Mouse (Mus musculus): Measurements from ENCODE around the gene Ankrd23.
A peak's percentile ranks its signal among the peaks of the same experiment; 100 is the strongest.

The Ankrd23 gene

DNA sequence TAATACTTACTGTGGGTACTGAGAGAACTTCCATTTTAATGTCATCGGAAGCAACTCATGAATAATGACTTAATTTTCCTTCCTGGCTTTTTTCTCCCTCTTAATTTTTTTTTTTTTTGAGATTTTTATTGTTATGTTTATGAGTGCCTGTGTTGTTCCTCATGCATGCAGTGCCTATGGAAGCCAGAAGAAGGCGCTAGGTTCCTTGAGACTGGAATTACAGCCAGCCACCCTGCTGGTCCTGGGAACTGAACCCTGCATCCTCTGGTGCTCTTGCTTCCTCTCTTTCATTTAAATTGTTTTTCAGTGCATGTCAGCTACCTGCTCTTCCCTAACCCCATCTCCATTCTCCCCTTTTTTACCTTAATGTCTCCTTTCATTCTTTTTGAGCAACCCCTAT, 23.0 kb downstream of the Ankrd23 start:
- DNase-seq (ENCODE audit: low spot score) = no peak

DNA sequence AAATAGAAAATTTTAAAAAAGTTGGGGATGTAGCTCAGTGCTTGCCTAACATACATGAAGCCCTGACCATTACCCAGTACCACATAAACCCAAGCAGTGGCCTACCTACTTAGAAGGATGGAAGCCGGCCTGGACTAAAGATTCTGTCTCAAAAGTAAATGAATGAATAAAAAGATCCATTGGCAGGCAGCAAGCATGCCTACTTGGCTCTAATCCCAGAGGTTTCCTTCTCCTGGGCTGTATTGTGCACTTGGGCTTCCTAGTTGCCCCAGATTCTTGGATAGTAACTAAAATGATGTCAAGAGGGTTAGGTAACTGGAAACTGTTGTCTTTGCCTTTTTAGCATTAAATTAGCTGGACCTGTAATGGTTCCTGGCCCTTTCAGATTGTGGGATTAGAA, 23.4 kb downstream of the Ankrd23 start:
- DNase-seq (ENCODE audit: low spot score) = no peak

DNA sequence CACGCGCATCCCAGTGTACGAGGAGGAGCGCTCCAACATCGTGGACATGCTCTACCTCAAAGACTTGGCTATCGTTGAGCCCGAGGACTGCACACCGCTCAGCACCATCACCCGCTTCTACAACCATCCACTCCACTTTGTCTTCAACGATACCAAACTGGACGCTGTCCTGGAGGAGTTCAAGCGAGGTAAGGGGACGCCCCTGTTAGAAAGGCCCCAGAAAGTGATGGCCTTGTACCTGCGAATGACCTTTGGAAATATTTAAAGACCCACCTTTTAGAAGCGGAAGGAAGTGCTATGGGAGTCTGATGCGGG, 23.8 kb downstream of the Ankrd23 start:
- no peak for DNase-seq (ENCODE audit: low spot score)

DNA sequence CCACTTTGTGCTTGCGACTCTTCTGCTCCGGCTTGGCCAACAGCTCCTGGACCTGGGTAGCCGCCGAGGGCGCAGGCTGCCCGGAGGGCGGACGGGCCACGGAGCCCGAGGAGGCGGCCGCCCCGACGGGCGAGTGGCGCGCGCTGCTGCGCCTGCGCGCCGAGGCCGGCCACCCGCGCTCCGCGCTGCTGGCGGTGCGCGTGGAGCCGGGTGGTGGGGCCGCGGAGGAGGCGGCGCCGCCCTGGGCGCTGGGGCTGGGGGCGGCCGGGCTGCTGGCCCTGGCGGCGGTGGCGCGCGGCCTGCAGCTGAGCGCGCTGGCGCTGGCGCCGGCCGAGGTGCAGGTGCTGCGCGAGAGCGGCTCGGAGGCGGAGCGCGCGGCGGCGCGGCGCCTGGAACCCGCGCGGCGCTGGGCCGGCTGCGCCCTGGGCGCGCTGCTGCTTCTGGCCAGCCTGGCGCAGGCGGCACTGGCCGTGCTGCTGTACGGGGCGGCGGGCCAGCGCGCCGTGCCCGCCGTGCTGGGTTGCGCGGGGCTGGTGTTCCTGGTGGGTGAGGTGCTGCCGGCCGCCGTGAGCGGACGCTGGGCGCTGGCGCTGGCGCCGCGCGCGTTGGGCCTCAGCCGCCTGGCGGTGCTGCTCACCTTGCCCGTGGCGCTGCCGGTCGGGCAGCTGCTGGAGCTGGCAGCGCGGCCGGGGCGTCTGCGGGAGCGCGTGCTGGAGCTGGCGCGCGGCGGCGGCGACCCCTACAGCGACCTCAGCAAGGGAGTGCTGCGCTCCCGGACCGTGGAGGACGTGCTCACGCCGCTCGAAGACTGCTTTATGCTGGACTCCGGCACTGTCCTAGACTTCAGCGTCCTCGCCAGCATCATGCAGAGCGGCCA, 24.4 kb downstream of the Ankrd23 start:
- peak; percentile 23 for DNase-seq (ENCODE audit: low spot score)

DNA sequence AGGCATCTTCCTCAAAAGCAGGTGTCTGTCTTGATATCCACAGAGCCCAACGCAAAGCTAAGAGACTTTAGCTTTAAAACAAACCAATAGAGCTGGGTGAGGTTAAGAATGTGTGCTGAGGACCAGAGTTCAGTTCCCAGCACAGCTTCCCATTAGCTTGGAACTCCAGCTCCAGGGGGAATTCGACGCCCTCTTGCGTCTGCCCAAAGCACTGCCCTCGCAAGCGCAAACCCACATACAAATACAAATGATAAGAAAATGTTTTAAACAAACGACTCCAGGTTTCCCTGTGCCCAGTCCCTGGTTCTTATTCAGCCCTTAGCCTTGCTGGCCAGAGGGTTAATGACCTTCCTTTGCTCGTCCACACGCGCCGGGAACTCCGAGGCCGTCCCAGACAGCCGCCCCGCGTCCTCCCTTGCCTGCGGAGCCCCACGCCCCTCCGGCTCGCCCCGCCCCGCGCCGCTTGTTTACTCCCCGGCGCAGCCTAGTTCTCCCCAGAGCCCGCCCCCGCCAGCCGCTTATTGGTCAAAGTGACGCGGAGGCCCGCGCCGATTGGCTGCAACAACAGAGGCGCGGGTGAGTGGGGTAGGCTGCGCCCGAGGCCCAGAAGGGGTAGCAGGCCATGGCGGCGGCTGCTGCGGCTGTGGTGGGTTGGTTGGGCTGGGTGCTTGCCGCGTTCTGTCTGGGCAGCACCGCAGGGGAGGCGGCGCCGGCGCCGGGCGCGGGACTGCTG, 25.2 kb downstream of the Ankrd23 start, which contains the start of gene Cnnm3:
Gene Cnnm3, plus strand, starts transcription at position 579 of the 733 bp plus-strand sequence.
- DNase-seq (ENCODE audit: low spot score) = peak; percentile 98

DNA sequence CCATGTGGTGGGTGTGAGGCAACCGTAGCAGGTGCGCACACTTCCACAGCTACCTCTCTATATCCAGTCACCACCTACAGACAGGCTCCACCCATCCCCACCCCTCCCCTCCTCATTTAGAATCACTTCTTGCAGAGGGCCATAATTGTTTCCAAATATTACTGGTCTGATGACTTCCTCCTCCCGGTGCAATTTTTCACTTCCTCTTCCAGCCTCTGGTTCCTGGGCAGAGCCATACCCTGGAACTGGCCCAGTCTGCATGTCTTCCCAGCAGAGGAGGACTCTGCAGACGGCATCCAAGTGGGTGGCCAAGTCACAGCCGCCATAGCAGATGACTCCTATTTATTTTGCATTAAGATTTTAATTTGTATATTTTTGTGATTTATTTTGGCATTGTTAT, 28.4 kb downstream of the Ankrd23 start:
- DNase-seq (ENCODE audit: low spot score) = no peak

DNA sequence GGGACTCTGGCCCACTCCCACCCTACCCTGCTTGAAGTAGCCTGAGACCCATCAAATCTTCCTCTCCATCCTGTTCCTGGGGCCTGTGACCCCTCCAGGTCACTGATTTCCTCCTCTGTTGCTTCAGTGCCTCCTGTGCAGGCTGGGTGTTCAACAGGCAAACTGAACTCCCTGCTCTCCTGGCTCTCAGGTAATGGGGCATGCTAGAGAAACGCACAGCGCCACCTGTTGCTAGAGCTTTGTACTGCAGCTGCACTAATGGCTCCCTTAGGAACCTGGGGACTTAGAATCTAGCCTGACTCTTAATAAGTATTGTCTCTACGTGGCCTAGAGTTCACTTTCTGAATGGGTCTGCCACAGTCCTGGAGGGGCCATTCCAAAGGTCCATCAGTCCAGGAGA, 35.4 kb downstream of the Ankrd23 start:
- peak; percentile 60 for DNase-seq (ENCODE audit: low spot score)

DNA sequence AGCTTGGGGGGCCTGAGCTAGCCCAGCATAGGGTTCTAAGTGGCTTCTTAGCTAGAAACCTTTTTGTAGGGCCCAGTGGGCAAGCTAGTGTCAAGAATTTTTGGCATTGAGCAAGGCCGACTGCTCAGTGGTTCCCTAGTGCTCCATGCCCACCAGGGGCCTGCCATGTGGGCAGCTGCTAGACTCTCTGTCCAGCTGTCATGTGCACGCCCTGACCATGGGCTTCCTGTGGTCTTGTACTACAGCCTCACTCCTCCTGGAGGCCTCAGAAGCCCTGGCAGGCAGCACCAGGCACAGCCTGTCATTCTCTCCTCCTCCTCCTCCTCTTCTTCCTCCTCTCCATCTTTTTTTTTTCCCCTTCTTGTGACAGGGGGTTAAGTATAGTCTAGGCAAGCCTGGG, 39.4 kb downstream of the Ankrd23 start:
- DNase-seq (ENCODE audit: low spot score) = no peak

DNA sequence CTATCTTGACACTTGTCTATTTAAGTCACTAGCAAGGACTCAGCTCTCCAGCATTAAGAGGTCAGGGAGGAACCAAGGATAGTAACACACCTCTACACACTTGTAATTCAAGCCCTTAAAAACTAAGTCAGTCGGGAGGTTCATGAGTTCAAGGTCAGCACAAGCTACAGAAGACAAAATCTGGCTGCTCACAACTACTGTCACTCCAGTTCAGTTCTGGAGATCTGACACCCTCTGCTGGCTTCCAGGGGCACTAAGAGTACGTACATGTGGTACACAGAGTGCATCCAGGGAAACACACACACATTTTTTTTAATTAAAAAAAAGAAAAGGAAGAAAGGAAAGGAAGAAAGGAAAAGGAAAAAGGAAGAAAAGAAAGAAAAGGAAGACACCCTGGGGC, 40.0 kb downstream of the Ankrd23 start:
- DNase-seq (ENCODE audit: low spot score) = no peak

DNA sequence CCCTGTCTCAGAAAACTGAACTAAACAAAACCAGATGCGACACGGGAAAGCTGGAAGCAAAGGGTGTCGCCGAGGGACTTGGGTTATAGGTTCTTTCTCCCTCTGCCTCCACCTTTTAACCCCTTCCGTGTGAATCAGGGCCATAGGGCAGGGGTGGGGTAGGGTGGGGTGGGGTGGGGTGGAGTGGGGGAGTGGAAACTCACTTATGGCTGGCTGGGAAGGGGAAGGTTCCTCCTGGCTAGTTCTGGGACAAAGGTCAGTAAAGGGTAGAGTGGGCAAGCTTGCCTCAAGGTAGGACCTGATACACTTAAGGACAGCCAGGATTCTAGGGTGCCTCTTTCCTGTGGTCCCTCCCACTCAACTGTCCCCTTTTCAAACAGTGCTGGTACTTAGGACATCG, 43.4 kb downstream of the Ankrd23 start:
- no peak for DNase-seq (ENCODE audit: low spot score)

DNA sequence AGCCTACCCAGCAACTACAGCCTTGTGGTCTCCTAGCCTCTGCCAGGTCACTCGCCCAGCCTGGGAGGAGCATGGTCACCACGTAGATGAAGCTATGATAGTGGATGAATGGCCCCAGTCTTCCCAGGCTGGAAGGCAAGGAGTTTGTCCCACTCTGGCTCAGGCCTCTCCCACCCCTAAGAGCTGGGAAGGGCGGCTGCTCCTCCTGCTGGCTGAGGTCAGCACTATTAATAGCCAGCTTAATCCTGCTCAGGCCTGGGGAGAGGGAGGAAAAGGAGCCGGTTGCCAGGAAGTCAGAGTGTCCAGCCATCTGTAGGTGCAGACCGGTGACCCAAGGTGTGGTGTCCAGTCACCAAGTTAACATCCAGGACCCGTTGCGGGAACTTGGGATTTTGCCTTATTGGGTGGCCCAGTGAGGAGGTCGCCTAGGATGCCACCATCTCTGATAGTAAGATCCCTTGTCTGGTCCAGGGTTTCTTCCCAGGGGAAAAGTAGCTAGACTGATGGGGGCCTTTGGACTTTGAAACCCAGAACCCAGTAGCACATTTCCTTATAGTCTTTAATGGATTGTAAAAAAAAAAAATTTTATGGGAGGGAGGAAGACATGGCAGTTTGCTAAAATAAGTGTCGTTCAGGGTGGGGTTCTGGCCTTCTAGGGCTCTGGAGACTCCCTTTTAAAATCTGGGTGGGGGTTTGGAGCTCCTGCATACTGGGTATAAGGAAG, 44.1 kb downstream of the Ankrd23 start:
- DNase-seq (ENCODE audit: low spot score) = no peak

DNA sequence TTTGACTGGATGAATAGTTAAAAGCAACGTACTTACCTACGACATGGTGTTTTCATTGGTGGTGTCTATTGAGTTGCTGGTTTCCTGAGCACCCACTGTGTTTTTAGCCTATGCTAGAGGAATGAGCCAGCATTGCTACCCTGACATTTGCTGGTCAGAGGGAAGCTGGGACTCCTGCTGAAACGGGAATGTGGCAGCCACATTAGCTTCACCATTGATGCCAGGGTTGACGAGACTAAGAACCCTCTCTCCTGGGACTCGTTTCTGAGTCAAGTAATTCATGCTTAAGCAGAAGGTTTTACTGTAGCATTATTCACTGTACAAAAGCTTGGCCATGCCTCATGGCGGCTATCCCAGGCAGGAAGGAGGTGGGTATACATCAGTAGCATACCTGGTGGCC, 47.0 kb downstream of the Ankrd23 start:
- DNase-seq (ENCODE audit: low spot score) = no peak

DNA sequence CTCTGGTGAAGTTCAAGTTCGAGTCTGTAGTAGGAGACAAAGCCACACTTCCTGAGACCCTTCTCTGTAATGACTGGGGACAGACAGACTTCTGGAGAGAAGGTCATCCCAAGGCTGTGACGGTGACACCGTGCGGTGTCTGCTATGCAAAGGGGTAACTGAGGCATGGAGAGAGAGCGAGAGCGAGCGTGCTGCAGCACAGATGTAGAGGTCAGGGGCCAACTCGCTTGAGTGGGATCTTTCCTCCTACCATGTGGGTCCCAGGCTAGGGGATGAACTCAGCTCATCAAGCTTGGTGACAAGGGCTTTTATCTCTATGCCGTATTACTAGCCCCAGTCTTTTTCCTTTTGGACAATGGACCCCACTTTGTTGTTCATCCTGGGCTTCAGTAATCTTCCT, 49.6 kb downstream of the Ankrd23 start:
- DNase-seq (ENCODE audit: low spot score) = no peak

DNA sequence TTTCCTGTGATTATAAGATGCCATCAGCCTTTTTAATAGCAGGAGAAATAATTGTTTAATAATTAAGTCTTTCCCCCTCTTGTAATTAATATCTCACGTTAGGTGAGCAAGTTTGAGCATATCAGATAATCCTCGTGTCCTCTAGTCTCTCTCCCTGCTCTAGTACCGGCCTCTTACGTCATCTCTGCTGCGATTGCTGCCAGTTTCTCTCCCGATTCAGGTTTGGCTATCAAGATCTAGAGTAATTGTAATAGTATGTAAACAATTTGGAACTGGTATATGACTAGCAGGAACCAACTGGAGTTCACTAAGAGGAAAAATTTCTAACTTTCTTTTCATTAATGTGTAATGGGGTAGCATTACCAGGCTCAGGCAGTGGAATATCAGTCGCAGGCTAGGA, 51.6 kb downstream of the Ankrd23 start:
- DNase-seq (ENCODE audit: low spot score) = no peak

DNA sequence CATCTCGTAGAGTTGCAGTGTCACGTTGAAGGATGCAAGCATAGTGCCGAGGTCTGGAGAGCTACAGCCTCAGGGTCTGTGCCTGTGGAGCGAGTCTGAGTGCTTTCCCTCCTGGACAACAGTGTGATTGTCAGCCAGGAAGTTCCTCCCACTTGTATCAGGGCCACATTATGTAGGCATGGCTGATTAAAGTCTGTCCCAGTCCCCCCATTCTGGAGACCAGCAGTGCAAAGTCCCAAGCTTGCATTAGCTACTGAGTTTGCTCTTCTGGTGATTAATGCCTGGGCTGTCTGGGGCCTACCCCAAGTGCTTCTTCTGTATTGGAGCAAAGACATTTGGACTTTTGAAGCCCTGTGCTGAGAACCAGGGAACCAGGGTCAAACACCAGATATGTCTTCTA, 52.9 kb downstream of the Ankrd23 start:
- no peak for DNase-seq (ENCODE audit: low spot score)

All from spleen, adult 12 weeks (tissue).